Mouse (Mus musculus): ENCODE results near the gene Grin2d. TPM values are rescaled to one million over a fixed set of nuclear protein-coding genes. Genes with fewer than 3 reads are reported as not detected.

Gene Grin2d
- polyA plus RNA-seq, 1 experiment from 2014 or later = 0.79 TPM

GRCm38 (mm10) chr7:45791756-45792490, 86.3 kb downstream of the Grin2d start:
- no peak overlapping the region for H3K27ac ChIP-seq (replicated peaks)
- ATAC-seq (ENCODE audit: insufficient number of reproducible peaks, low FRiP score, low TSS enrichment, low read depth) = no peak
- no peak overlapping the region for H3K4me3 ChIP-seq (replicated peaks)
- 76% methylated on average over 17 of the region's 17 CpGs for WGBS
- H3K4me2 ChIP-seq (replicated peaks) = no peak overlapping the region
- H3K27me3 ChIP-seq = peaks cover 2% of the 10 kb centered on the region
- H3K36me3 ChIP-seq = peaks cover 39% of the 10 kb centered on the region
- H3K4me1 ChIP-seq = peaks cover 7% of the 10 kb centered on the region
- H3K9ac ChIP-seq = no peak overlapping the region
- H3K9me3 ChIP-seq (replicated peaks) = no peaks in the 10 kb centered on the region

DNA sequence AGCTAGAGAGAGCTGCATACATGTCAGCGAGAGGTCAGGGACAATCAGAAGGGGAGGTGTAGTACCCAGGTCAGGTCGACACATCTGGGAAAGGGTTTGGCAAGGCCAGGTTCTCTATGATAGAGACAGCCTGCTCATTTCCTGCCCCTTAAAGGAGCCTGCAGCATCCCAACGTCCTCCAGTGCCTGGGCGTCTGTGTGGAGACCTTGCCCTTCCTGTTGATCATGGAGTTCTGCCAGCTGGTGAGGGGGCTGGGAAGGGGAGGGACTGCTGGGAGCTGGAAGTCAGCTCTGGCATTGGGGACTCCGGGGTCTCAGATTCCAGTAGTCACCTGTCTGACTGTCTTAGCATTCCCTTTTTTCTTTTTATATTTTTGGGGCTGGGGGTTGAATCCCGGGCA, 87.5 kb downstream of the Grin2d start:
- ATAC-seq (ENCODE audit: insufficient number of reproducible peaks, low FRiP score, low TSS enrichment, low read depth) = no peak
- H3K36me3 ChIP-seq = peaks cover 39% of the 10 kb centered on the region
- WGBS = 65% methylated on average over 6 of the region's 6 CpGs

DNA sequence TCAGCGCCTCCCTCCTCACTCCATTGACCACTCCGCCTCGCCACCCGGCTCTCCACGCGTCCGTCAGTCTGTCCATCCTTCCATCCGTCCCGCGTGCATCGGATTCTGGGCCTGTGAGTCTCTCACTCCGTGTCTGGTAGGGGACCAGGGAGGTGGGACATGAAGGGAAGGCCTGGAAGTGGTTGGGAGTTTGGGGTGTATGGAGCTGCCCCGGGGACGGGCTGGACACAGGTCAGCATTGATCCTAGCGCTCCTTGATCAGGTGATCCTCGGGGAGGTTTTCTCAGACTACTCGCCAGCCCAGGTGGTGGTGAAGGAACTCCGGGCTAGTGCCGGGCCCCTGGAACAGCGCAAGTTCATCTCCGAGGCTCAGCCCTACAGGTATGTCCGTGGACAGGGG, 90.5 kb downstream of the Grin2d start:
- 88% methylated on average over 22 of the region's 22 CpGs for WGBS
- H3K4me3 ChIP-seq (replicated peaks) = no peak overlapping the region
- ATAC-seq (ENCODE audit: insufficient number of reproducible peaks, low FRiP score, low TSS enrichment, low read depth) = no peak
- no peak overlapping the region for H3K27ac ChIP-seq (replicated peaks)
- H3K9ac ChIP-seq = no peak overlapping the region
- H3K4me2 ChIP-seq (replicated peaks) = no peak overlapping the region
- peaks cover 19% of the 10 kb centered on the region for H3K36me3 ChIP-seq
- H3K27me3 ChIP-seq = no peaks in the 10 kb centered on the region
- no peaks in the 10 kb centered on the region for H3K9me3 ChIP-seq (replicated peaks)
- peaks cover 43% of the 10 kb centered on the region for H3K4me1 ChIP-seq

More for the DNA sequence above, 87.5 kb downstream of the Grin2d start:
- H3K9me3 ChIP-seq (replicated peaks) = no peaks in the 10 kb centered on the region
- H3K4me1 ChIP-seq = peaks cover 19% of the 10 kb centered on the region
- no peak overlapping the region; the same call in 1 of the 2 replicates for H3K9ac ChIP-seq
- H3K27me3 ChIP-seq = no peaks in the 10 kb centered on the region
- H3K4me3 ChIP-seq (replicated peaks) = no peak overlapping the region
- no peak overlapping the region for H3K27ac ChIP-seq (replicated peaks)
- H3K4me2 ChIP-seq (replicated peaks) = no peak overlapping the region

GRCm38 (mm10) chr7:45786661-45787413, 91.3 kb downstream of the Grin2d start:
- H3K36me3 ChIP-seq = peaks cover 19% of the 10 kb centered on the region
- WGBS = 9% methylated on average over 17 of the region's 17 CpGs
- H3K4me1 ChIP-seq = peaks cover 43% of the 10 kb centered on the region
- peak overlapping the region; percentile 48; the same call in 1 of the 2 replicates for H3K27ac ChIP-seq (replicated peaks)
- peak overlapping the region; percentile 66 for H3K4me3 ChIP-seq (replicated peaks)
- H3K9me3 ChIP-seq (replicated peaks) = no peaks in the 10 kb centered on the region
- ATAC-seq (ENCODE audit: insufficient number of reproducible peaks, low FRiP score, low TSS enrichment, low read depth) = peak; percentile 35; the same call in 1 of the 2 replicates
- H3K9ac ChIP-seq = peak overlapping the region; percentile 15; the same call in 1 of the 2 replicates
- peak overlapping the region; percentile 96 for H3K4me2 ChIP-seq (replicated peaks)
- H3K27me3 ChIP-seq = no peaks in the 10 kb centered on the region

DNA sequence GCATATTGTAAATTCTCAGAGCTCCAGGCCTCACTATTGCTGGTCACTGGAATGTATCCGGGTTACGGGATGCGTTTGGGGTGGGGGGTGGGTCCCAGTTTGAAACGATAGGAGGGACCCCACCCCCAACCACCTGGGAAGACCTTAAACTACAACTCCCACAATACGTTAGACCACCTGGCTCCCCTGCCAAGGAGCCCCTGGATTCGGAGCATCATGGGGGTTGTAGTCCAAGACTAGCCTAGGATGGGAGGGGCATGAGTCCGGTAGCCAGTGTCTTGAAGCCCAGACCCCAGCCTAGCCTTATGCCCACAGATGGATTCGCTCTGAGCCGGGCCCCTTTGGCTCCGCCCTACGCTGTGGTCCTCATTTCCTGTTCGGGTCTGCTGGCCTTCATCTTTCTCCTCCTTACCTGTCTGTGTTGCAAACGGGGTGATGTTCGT, 92.0 kb downstream of the Grin2d start:
- peak; percentile 55 for ATAC-seq (ENCODE audit: insufficient number of reproducible peaks, low FRiP score, low TSS enrichment, low read depth)
- H3K4me1 ChIP-seq = peaks cover 43% of the 10 kb centered on the region
- no peaks in the 10 kb centered on the region for H3K9me3 ChIP-seq (replicated peaks)
- H3K4me2 ChIP-seq (replicated peaks) = peak overlapping the region; percentile 96
- peaks cover 19% of the 10 kb centered on the region for H3K36me3 ChIP-seq
- H3K9ac ChIP-seq = peak overlapping the region; percentile 47
- WGBS = under 1% methylated on average over 14 of the region's 14 CpGs
- H3K4me3 ChIP-seq (replicated peaks) = peak overlapping the region; percentile 66
- H3K27ac ChIP-seq (replicated peaks) = peak overlapping the region; percentile 44; the same call in 1 of the 2 replicates
- no peaks in the 10 kb centered on the region for H3K27me3 ChIP-seq

GRCm38 (mm10) chr7:45785388-45786135, 92.6 kb downstream of the Grin2d start:
- peak overlapping the region; percentile 44; the same call in 1 of the 2 replicates for H3K27ac ChIP-seq (replicated peaks)
- H3K4me2 ChIP-seq (replicated peaks) = peak overlapping the region; percentile 96
- peak overlapping the region; percentile 66 for H3K4me3 ChIP-seq (replicated peaks)
- H3K27me3 ChIP-seq = no peaks in the 10 kb centered on the region
- ATAC-seq (ENCODE audit: insufficient number of reproducible peaks, low FRiP score, low TSS enrichment, low read depth) = no peak; the same call in 1 of the 2 replicates
- under 1% methylated on average over 39 of the region's 42 CpGs for WGBS
- H3K9me3 ChIP-seq (replicated peaks) = no peaks in the 10 kb centered on the region
- H3K4me1 ChIP-seq = peaks cover 43% of the 10 kb centered on the region
- peak overlapping the region; percentile 47 for H3K9ac ChIP-seq
- H3K36me3 ChIP-seq = peaks cover 14% of the 10 kb centered on the region

- WGBS = 19% methylated on average over 20 of the region's 20 CpGs
- Histone ChIP-seq H3K4me1 (peaks cover 43% of the 10 kb centered on the region), H3K9me3 (replicated peaks) (no peaks in the 10 kb centered on the region), H3K27ac (replicated peaks) (peak within 1 kb of the TSS; percentile 44), H3K9ac (peak within 1 kb of the TSS; percentile 47), H3K4me3 (replicated peaks) (peak within 1 kb of the TSS; percentile 66), H3K4me2 (replicated peaks) (peak within 1 kb of the TSS; percentile 96), H3K36me3 (peaks cover 7% of the 10 kb centered on the region), H3K27me3 (no peaks in the 10 kb centered on the region)
- no peak; the same call in 1 of the 2 replicates for ATAC-seq (ENCODE audit: insufficient number of reproducible peaks, low FRiP score, low TSS enrichment, low read depth)
These were observed 93.4 kb downstream of the Grin2d start, which contains the start of gene Sult2b1 for GRCm38 (mm10) chr7:45784524-45785372. Sult2b1 (minus strand) TSS chr7:45784669.

GRCm38 (mm10) chr7:45783511-45784091, 94.6 kb downstream of the Grin2d start, which contains the start of gene Lmtk3:
Lmtk3 (plus strand) TSS chr7:45783738.
- Histone ChIP-seq H3K27me3 (peaks cover 8% of the 10 kb centered on the region; the same call in 1 of the 2 replicates), H3K9me3 (replicated peaks) (no peaks in the 10 kb centered on the region), H3K4me3 (replicated peaks) (peak within 1 kb of the TSS; percentile 66), H3K36me3 (no peaks in the 10 kb centered on the region), H3K9ac (peak within 1 kb of the TSS; percentile 21), H3K4me2 (replicated peaks) (peak within 1 kb of the TSS; percentile 96), H3K4me1 (peaks cover 43% of the 10 kb centered on the region), H3K27ac (replicated peaks) (no peak within 1 kb of the TSS; the same call in 1 of the 2 replicates)
- ATAC-seq (ENCODE audit: insufficient number of reproducible peaks, low FRiP score, low TSS enrichment, low read depth) = peak; percentile 26; the same call in 1 of the 2 replicates
- under 1% methylated on average over 38 of the region's 38 CpGs for WGBS

- Histone ChIP-seq H3K9me3 (replicated peaks) (no peaks in the 10 kb centered on the region), H3K27me3 (peaks cover 8% of the 10 kb centered on the region; the same call in 1 of the 2 replicates), H3K4me3 (replicated peaks) (no peak overlapping the region), H3K4me1 (peaks cover 39% of the 10 kb centered on the region), H3K36me3 (no peaks in the 10 kb centered on the region), H3K9ac (no peak overlapping the region), H3K27ac (replicated peaks) (no peak overlapping the region), H3K4me2 (replicated peaks) (no peak overlapping the region)
- WGBS = 56% methylated on average over 4 of the region's 4 CpGs
- no peak for ATAC-seq (ENCODE audit: insufficient number of reproducible peaks, low FRiP score, low TSS enrichment, low read depth)
These were observed 95.9 kb downstream of the Grin2d start for GRCm38 (mm10) chr7:45782271-45782670.

Measured in embryonic facial prominence, embryonic 15.5 days (tissue).